Mouse (Mus musculus) heart, postnatal 0 days (tissue): ENCODE measurements around the gene Fundc1.

Experiments used
- CTCF ChIP-seq: IDR thresholded peaks from 2 replicates; pipeline ENCODE4 v1.5.1; 2016; ENCODE audit warnings: antibody characterized with exemption, control low read depth, low read depth
- EP300 ChIP-seq: IDR thresholded peaks from 2 replicates; pipeline ENCODE4 v1.6.1; 2016; ENCODE audit warnings: antibody characterized with exemption, low read depth

DNA sequence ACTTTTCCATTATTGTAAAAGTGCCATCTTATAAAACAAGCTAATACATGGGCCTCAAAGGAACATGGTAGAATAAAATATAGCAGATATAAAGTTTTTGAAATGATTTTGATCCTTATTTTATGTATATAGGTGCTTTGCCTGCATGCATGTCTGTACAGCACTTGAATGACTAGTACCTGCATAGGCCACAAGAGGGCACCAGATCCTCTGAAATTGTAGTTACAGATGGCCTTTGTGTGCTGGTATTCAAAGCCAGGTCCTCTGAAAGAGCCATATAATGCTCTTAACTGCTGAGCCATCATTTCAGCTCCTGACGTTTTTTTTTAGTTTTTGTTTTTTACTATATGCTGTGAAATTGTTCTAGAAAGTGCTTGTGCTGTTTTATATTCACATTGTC lies 39.1 kb upstream of the Fundc1 start:
- TF ChIP-seq CTCF (no peak), EP300 (no peak)
